Mouse (Mus musculus) erythroblast, embryonic 14.5 days (primary cell): Measurements from ENCODE around the gene Rbck1.

Source experiments
- GATA1 ChIP-seq: IDR thresholded peaks from 2 replicates; pipeline ENCODE4 v1.6.1; 2012; ENCODE audit warnings: low read length, inconsistent platforms, mixed read lengths
- TAL1 ChIP-seq: IDR thresholded peaks from 3 replicates; pipeline ENCODE4 v1.6.1; 2012; ENCODE audit warnings: low read length, inconsistent platforms, mixed read lengths

DNA sequence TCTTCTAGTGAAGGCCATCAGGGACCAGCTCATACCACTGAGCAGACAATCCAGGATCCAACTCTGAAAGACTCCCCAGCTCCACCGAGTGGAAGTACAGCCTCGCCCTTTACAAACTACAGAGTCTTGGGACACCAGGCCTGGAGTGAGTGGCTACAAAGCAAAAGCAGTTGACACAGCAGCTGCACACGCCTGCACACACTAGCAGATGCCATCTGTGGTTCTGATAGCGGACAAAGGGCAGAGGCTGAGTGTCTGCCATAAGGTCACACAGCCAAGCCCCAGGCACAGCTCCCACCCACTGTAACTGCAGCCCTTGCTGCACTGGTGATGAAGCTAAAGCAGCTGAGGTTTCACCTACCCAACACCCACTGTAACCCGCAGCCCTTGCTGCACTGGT, 10.9 kb downstream of the Rbck1 start:
- TF ChIP-seq TAL1 (no peak), GATA1 (no peak)
